Mouse (Mus musculus): ENCODE results near the gene Grip2. TPM values are rescaled to one million over a fixed set of nuclear protein-coding genes. Genes with fewer than 3 reads are reported as not detected.

Grip2 gene
- 0.06 and 0.14 TPM in 2 replicates for polyA plus RNA-seq (2014; fragmentation: Nextera tagmentation; extraction: Ambion mirVana)

GRCm38 (mm10) chr6:91827016-91827570, at the start of gene Grip2:
TSS of gene Grip2 (minus strand) at chr6:91827250.
- no peak within 1 kb of the TSS for H3K9ac ChIP-seq (replicated peaks; ENCODE audit: low read length)
- ATAC-seq (replicated peaks; ENCODE audit: insufficient number of reproducible peaks, low FRiP score, low TSS enrichment, low read depth) (no peak), DNase-seq (ENCODE audit: low spot score) (no peak)
- no peak within 1 kb of the TSS for H3K4me3 ChIP-seq (ENCODE audit: low read depth, low read length)
- H3K27me3 ChIP-seq (ENCODE audit: control insufficient read depth, insufficient read depth, low read length), result no peaks in the 10 kb centered on the region; the same call in 1 of the 2 replicates
- H3K9me3 ChIP-seq (replicated peaks; ENCODE audit: control insufficient read depth, low read length), result no peaks in the 10 kb centered on the region
- no peak within 1 kb of the TSS for H3K27ac ChIP-seq (replicated peaks; ENCODE audit: low read depth, low read length)
- no peaks in the 10 kb centered on the region for H3K36me3 ChIP-seq (replicated peaks; ENCODE audit: control insufficient read depth, insufficient read depth, low read depth, low read length)
- no peak within 1 kb of the TSS for H3K4me2 ChIP-seq (ENCODE audit: low read depth, low read length)
- H3K4me1 ChIP-seq (ENCODE audit: control insufficient read depth, insufficient read depth, low read length), result no peaks in the 10 kb centered on the region
- WGBS, result 60% methylated on average over 9 of the region's 11 CpGs

- ATAC-seq (replicated peaks; ENCODE audit: insufficient number of reproducible peaks, low FRiP score, low TSS enrichment, low read depth), result no peak
- no peak for DNase-seq (ENCODE audit: low spot score)
These were observed 45.7 kb upstream of the Grip2 start for GRCm38 (mm10) chr6:91872781-91873180.

GRCm38 (mm10) chr6:91868091-91868490, 41.0 kb upstream of the Grip2 start:
- Histone ChIP-seq H3K4me3 (ENCODE audit: low read depth, low read length) (no peak overlapping the region), H3K9me3 (replicated peaks; ENCODE audit: control insufficient read depth, low read length) (no peaks in the 10 kb centered on the region), H3K27me3 (ENCODE audit: control insufficient read depth, insufficient read depth, low read length) (no peaks in the 10 kb centered on the region), H3K36me3 (replicated peaks; ENCODE audit: control insufficient read depth, insufficient read depth, low read depth, low read length) (no peaks in the 10 kb centered on the region), H3K27ac (replicated peaks; ENCODE audit: low read depth, low read length) (no peak overlapping the region), H3K9ac (replicated peaks; ENCODE audit: low read length) (no peak overlapping the region), H3K4me2 (ENCODE audit: low read depth, low read length) (no peak overlapping the region), H3K4me1 (ENCODE audit: control insufficient read depth, insufficient read depth, low read length) (no peaks in the 10 kb centered on the region)
- no peak for DNase-seq (ENCODE audit: low spot score)
- ATAC-seq (replicated peaks; ENCODE audit: insufficient number of reproducible peaks, low FRiP score, low TSS enrichment, low read depth), result no peak
- 83% methylated on average over 5 of the region's 5 CpGs for WGBS

More at GRCm38 (mm10) chr6:91872781-91873180, 45.7 kb upstream of the Grip2 start:
- Histone ChIP-seq H3K9me3 (replicated peaks; ENCODE audit: control insufficient read depth, low read length) (no peaks in the 10 kb centered on the region), H3K4me3 (ENCODE audit: low read depth, low read length) (no peak overlapping the region), H3K4me1 (ENCODE audit: control insufficient read depth, insufficient read depth, low read length) (no peaks in the 10 kb centered on the region), H3K4me2 (ENCODE audit: low read depth, low read length) (no peak overlapping the region), H3K27ac (replicated peaks; ENCODE audit: low read depth, low read length) (no peak overlapping the region), H3K9ac (replicated peaks; ENCODE audit: low read length) (no peak overlapping the region), H3K27me3 (ENCODE audit: control insufficient read depth, insufficient read depth, low read length) (no peaks in the 10 kb centered on the region), H3K36me3 (replicated peaks; ENCODE audit: control insufficient read depth, insufficient read depth, low read depth, low read length) (no peaks in the 10 kb centered on the region)
- WGBS, result 71% methylated on average over 2 of the region's 2 CpGs

GRCm38 (mm10) chr6:91865601-91866000, 38.6 kb upstream of the Grip2 start:
- DNase-seq (ENCODE audit: low spot score) (no peak), ATAC-seq (replicated peaks; ENCODE audit: insufficient number of reproducible peaks, low FRiP score, low TSS enrichment, low read depth) (no peak)
- Histone ChIP-seq H3K4me1 (ENCODE audit: control insufficient read depth, insufficient read depth, low read length) (no peaks in the 10 kb centered on the region), H3K9ac (replicated peaks; ENCODE audit: low read length) (no peak overlapping the region), H3K36me3 (replicated peaks; ENCODE audit: control insufficient read depth, insufficient read depth, low read depth, low read length) (no peaks in the 10 kb centered on the region), H3K27me3 (ENCODE audit: control insufficient read depth, insufficient read depth, low read length) (no peaks in the 10 kb centered on the region), H3K4me2 (ENCODE audit: low read depth, low read length) (no peak overlapping the region), H3K9me3 (replicated peaks; ENCODE audit: control insufficient read depth, low read length) (no peaks in the 10 kb centered on the region), H3K4me3 (ENCODE audit: low read depth, low read length) (no peak overlapping the region), H3K27ac (replicated peaks; ENCODE audit: low read depth, low read length) (no peak overlapping the region)
- WGBS, result 82% methylated on average over 11 of the region's 11 CpGs

- no peaks in the 10 kb centered on the region for H3K4me1 ChIP-seq (ENCODE audit: control insufficient read depth, insufficient read depth, low read length)
- WGBS, result 73% methylated on average over 5 of the region's 5 CpGs
- ATAC-seq (replicated peaks; ENCODE audit: insufficient number of reproducible peaks, low FRiP score, low TSS enrichment, low read depth) (no peak), DNase-seq (ENCODE audit: low spot score) (no peak)
- H3K4me2 ChIP-seq (ENCODE audit: low read depth, low read length), result no peak overlapping the region
- no peak overlapping the region for H3K9ac ChIP-seq (replicated peaks; ENCODE audit: low read length)
- H3K27me3 ChIP-seq (ENCODE audit: control insufficient read depth, insufficient read depth, low read length), result no peaks in the 10 kb centered on the region
- H3K4me3 ChIP-seq (ENCODE audit: low read depth, low read length), result no peak overlapping the region
- H3K36me3 ChIP-seq (replicated peaks; ENCODE audit: control insufficient read depth, insufficient read depth, low read depth, low read length), result no peaks in the 10 kb centered on the region
- no peak overlapping the region for H3K27ac ChIP-seq (replicated peaks; ENCODE audit: low read depth, low read length)
- H3K9me3 ChIP-seq (replicated peaks; ENCODE audit: control insufficient read depth, low read length), result no peaks in the 10 kb centered on the region
These were observed 37.5 kb upstream of the Grip2 start for GRCm38 (mm10) chr6:91864595-91864994.

GRCm38 (mm10) chr6:91862848-91863247, 35.8 kb upstream of the Grip2 start:
- no peak overlapping the region for H3K27ac ChIP-seq (replicated peaks; ENCODE audit: low read depth, low read length)
- DNase-seq (ENCODE audit: low spot score), result no peak
- H3K36me3 ChIP-seq (replicated peaks; ENCODE audit: control insufficient read depth, insufficient read depth, low read depth, low read length), result no peaks in the 10 kb centered on the region
- no peak for ATAC-seq (replicated peaks; ENCODE audit: insufficient number of reproducible peaks, low FRiP score, low TSS enrichment, low read depth)
- H3K4me3 ChIP-seq (ENCODE audit: low read depth, low read length), result no peak overlapping the region
- H3K4me2 ChIP-seq (ENCODE audit: low read depth, low read length), result no peak overlapping the region
- no peaks in the 10 kb centered on the region for H3K4me1 ChIP-seq (ENCODE audit: control insufficient read depth, insufficient read depth, low read length)
- no peaks in the 10 kb centered on the region for H3K27me3 ChIP-seq (ENCODE audit: control insufficient read depth, insufficient read depth, low read length)
- no peaks in the 10 kb centered on the region for H3K9me3 ChIP-seq (replicated peaks; ENCODE audit: control insufficient read depth, low read length)
- no peak overlapping the region for H3K9ac ChIP-seq (replicated peaks; ENCODE audit: low read length)

- no peak overlapping the region for H3K27ac ChIP-seq (replicated peaks; ENCODE audit: low read depth, low read length)
- no peak overlapping the region for H3K4me2 ChIP-seq (ENCODE audit: low read depth, low read length)
- DNase-seq (ENCODE audit: low spot score), result no peak
- WGBS, result 70% methylated on average over 5 of the region's 5 CpGs
- no peaks in the 10 kb centered on the region for H3K9me3 ChIP-seq (replicated peaks; ENCODE audit: control insufficient read depth, low read length)
- no peaks in the 10 kb centered on the region for H3K36me3 ChIP-seq (replicated peaks; ENCODE audit: control insufficient read depth, insufficient read depth, low read depth, low read length)
- H3K4me1 ChIP-seq (ENCODE audit: control insufficient read depth, insufficient read depth, low read length), result no peaks in the 10 kb centered on the region
- no peak overlapping the region for H3K4me3 ChIP-seq (ENCODE audit: low read depth, low read length)
- no peak overlapping the region for H3K9ac ChIP-seq (replicated peaks; ENCODE audit: low read length)
- no peak for ATAC-seq (replicated peaks; ENCODE audit: insufficient number of reproducible peaks, low FRiP score, low TSS enrichment, low read depth)
- H3K27me3 ChIP-seq (ENCODE audit: control insufficient read depth, insufficient read depth, low read length), result no peaks in the 10 kb centered on the region
These were observed 31.3 kb upstream of the Grip2 start for GRCm38 (mm10) chr6:91858339-91858738.

- no peaks in the 10 kb centered on the region; the same call in 1 of the 2 replicates for H3K27me3 ChIP-seq (ENCODE audit: control insufficient read depth, insufficient read depth, low read length)
- H3K4me3 ChIP-seq (ENCODE audit: low read depth, low read length), result no peak overlapping the region
- no peak overlapping the region for H3K4me2 ChIP-seq (ENCODE audit: low read depth, low read length)
- ATAC-seq (replicated peaks; ENCODE audit: insufficient number of reproducible peaks, low FRiP score, low TSS enrichment, low read depth) (0 out of 2 replicates have a peak, but pooled peaks have one; percentile 52), DNase-seq (ENCODE audit: low spot score) (peak; percentile 55)
- H3K36me3 ChIP-seq (replicated peaks; ENCODE audit: control insufficient read depth, insufficient read depth, low read depth, low read length), result no peaks in the 10 kb centered on the region
- no peaks in the 10 kb centered on the region for H3K9me3 ChIP-seq (replicated peaks; ENCODE audit: control insufficient read depth, low read length)
- 14% methylated on average over 2 of the region's 2 CpGs for WGBS
- H3K9ac ChIP-seq (replicated peaks; ENCODE audit: low read length), result no peak overlapping the region
- H3K27ac ChIP-seq (replicated peaks; ENCODE audit: low read depth, low read length), result no peak overlapping the region
- no peaks in the 10 kb centered on the region for H3K4me1 ChIP-seq (ENCODE audit: control insufficient read depth, insufficient read depth, low read length)
These were observed 25.5 kb upstream of the Grip2 start for GRCm38 (mm10) chr6:91852550-91852949.

Measured in embryonic facial prominence, embryonic 11.5 days (tissue).